Mouse (Mus musculus) naive thymus-derived CD4-positive, alpha-beta T cell, adult 5 months (primary cell): Measurements from ENCODE around the gene Xlr5c. TPM values are rescaled to one million over a fixed set of nuclear protein-coding genes. Genes with fewer than 3 reads are reported as not detected.

Source experiments
- polyA plus RNA-seq: library from polyadenylated mRNA; unstranded; fragments of 100-300 nt; shearing (Covaris generic); gene quantifications from one replicate; pipeline ENCODE4 v1.2.1, GENCODE M21; 2017

Gene Xlr5c
- not detected for polyA plus RNA-seq

GRCm38 (mm10) chrX:73292876-73293275, at the start of gene Xlr5c, which contains the start of gene Xlr5a:
Gene Xlr5c (minus strand): TSS chrX:73292976.
Gene Xlr5a (minus strand): TSS chrX:73292976.

GRCm38 (mm10) chrX:73342483-73342895, 49.7 kb upstream of the Xlr5c start, which contains the start of gene Zfp275:
Gene Zfp275 (plus strand): TSS chrX:73342621.

GRCm38 (mm10) chrX:73336740-73337139, 44.0 kb upstream of the Xlr5c start, which contains the start of gene Gm45015:
Gene Gm45015 (minus strand): TSS chrX:73336840.

GRCm38 (mm10) chrX:73265270-73265669, 27.5 kb downstream of the Xlr5c start, which contains the start of gene Xlr3c:
Gene Xlr3c (minus strand): TSS chrX:73265390.

GRCm38 (mm10) chrX:73242821-73243325, 49.9 kb downstream of the Xlr5c start, which contains the start of gene Xlr4c:
Gene Xlr4c (minus strand): TSS chrX:73243130.

Other genes with a start within 250 kb of the Xlr5c start
- gene Pnma3, start 228.2 kb downstream of the Xlr5c start, polyA plus RNA-seq, result not detected
- 57.4 TPM for gene Xlr4a, start 210.5 kb downstream of the Xlr5c start, polyA plus RNA-seq
- 1.7 TPM for gene Xlr3a, start 195.9 kb downstream of the Xlr5c start, polyA plus RNA-seq
- 0.17 TPM for gene Gm14685, start 175.9 kb downstream of the Xlr5c start, polyA plus RNA-seq
- not detected for gene Xlr5b, start 144.2 kb downstream of the Xlr5c start, polyA plus RNA-seq
- not detected for gene DXBay18, start 143.5 kb downstream of the Xlr5c start, polyA plus RNA-seq
- gene Spin2d, start 116.0 kb downstream of the Xlr5c start, polyA plus RNA-seq, result not detected
- 29.1 TPM for gene Xlr3b, start 100.8 kb downstream of the Xlr5c start, polyA plus RNA-seq
- gene Xlr4b, start 78.6 kb downstream of the Xlr5c start, polyA plus RNA-seq, result 116 TPM
- gene F8a, start 64.7 kb downstream of the Xlr5c start, polyA plus RNA-seq, result 21.3 TPM
- 66.4 TPM for gene Xlr4c, start 49.8 kb downstream of the Xlr5c start, polyA plus RNA-seq
- not detected for gene Xlr3c, start 27.6 kb downstream of the Xlr5c start, polyA plus RNA-seq
- gene Xlr5a, start within 50 bp of the Xlr5c start, polyA plus RNA-seq, result not detected
- gene Gm45015, start 43.9 kb upstream of the Xlr5c start, polyA plus RNA-seq, result not detected
- 10.5 TPM for gene Zfp275, start 49.6 kb upstream of the Xlr5c start, polyA plus RNA-seq
- not detected for gene Gm18336, start 105.8 kb upstream of the Xlr5c start, polyA plus RNA-seq
- not detected for gene Zfp92, start 118.1 kb upstream of the Xlr5c start, polyA plus RNA-seq
- gene Trex2, start 142.4 kb upstream of the Xlr5c start, polyA plus RNA-seq, result not detected
- 31.1 TPM for gene Haus7, start 166.1 kb upstream of the Xlr5c start, polyA plus RNA-seq
- gene Bgn, start 190.6 kb upstream of the Xlr5c start, polyA plus RNA-seq, result not detected
- gene Atp2b3, start 210.1 kb upstream of the Xlr5c start, polyA plus RNA-seq, result not detected